7 mouse cellular contexts compared by ENCODE assay signal in genomic region chr9:63664792-63665646, GRCm38 (mm10).
A peak's percentile ranks its signal among the peaks of the same experiment; 100 is the strongest.
DNase-seq lines count a peak whose midpoint lies in the region; ATAC-seq and TF ChIP-seq lines count a peak whose summit lies in the region.

No protein-coding gene starts in this region.

- peaks cover 5% of the 10 kb centered on the region; the same call in 1 of the 2 replicates for H3K36me3 ChIP-seq in hindbrain, embryonic 13.5 days
- H3K36me3 ChIP-seq in limb, embryonic 15.5 days: peaks cover 36% of the 10 kb centered on the region
- peaks cover 21% of the 10 kb centered on the region for H3K36me3 ChIP-seq in liver, postnatal 0 days (replicated peaks; ENCODE audit: insufficient read depth, low read length)

- no peak for TF ChIP-seq EP300 in liver, postnatal 0 days (IDR thresholded peaks at IDR 0.05; ENCODE audit: low read depth)

- no peaks in the 10 kb centered on the region for H3K27me3 ChIP-seq in hindbrain, embryonic 13.5 days
- H3K27me3 ChIP-seq in limb, embryonic 15.5 days: no peaks in the 10 kb centered on the region
- H3K27me3 ChIP-seq in liver, postnatal 0 days (ENCODE audit: insufficient read depth, low read length): no peaks in the 10 kb centered on the region

- H3K9ac ChIP-seq in hindbrain, embryonic 13.5 days: no peak overlapping the region
- H3K9ac ChIP-seq in limb, embryonic 15.5 days: no peak overlapping the region
- H3K9ac ChIP-seq in liver, postnatal 0 days (replicated peaks): no peak overlapping the region

- WGBS in hindbrain, embryonic 13.5 days: 32% methylated on average over 13 of the region's 13 CpGs
- 40% methylated on average over 13 of the region's 13 CpGs for WGBS in limb, embryonic 15.5 days
- 73% methylated on average over 13 of the region's 13 CpGs for WGBS in liver, postnatal 0 days (ENCODE audit: insufficient replicate concordance)

- TF ChIP-seq CTCF in liver, postnatal 0 days (IDR thresholded peaks at IDR 0.05; ENCODE audit: low read depth): no peak

- no peaks in the 10 kb centered on the region for H3K9me3 ChIP-seq in hindbrain, embryonic 13.5 days
- H3K9me3 ChIP-seq in limb, embryonic 15.5 days: no peaks in the 10 kb centered on the region
- no peaks in the 10 kb centered on the region for H3K9me3 ChIP-seq in liver, postnatal 0 days (ENCODE audit: low read length)

- no peak overlapping the region for H3K4me3 ChIP-seq in hindbrain, embryonic 13.5 days
- no peak overlapping the region for H3K4me3 ChIP-seq in limb, embryonic 15.5 days
- H3K4me3 ChIP-seq in liver, postnatal 0 days (ENCODE audit: low read depth, low read length): no peak overlapping the region

- peaks cover 53% of the 10 kb centered on the region for H3K4me1 ChIP-seq in hindbrain, embryonic 13.5 days (replicated peaks)
- H3K4me1 ChIP-seq in limb, embryonic 15.5 days: peaks cover 68% of the 10 kb centered on the region
- H3K4me1 ChIP-seq in liver, postnatal 0 days (ENCODE audit: insufficient read depth): peaks cover 3% of the 10 kb centered on the region; the same call in 1 of the 2 replicates

- no peak overlapping the region for H3K4me2 ChIP-seq in hindbrain, embryonic 13.5 days
- no peak overlapping the region for H3K4me2 ChIP-seq in limb, embryonic 15.5 days
- H3K4me2 ChIP-seq in liver, postnatal 0 days (ENCODE audit: low read depth, low read length): no peak overlapping the region

- peak; percentile 64; the same call in 1 of the 2 replicates for ATAC-seq in hindbrain, embryonic 13.5 days (ENCODE audit: low FRiP score)
- no peak; the same call in 1 of the 2 replicates for ATAC-seq in limb, embryonic 15.5 days (ENCODE audit: insufficient number of reproducible peaks, low FRiP score, low TSS enrichment, low read depth)
- ATAC-seq in liver, postnatal 0 days: no peak

- H3K27ac ChIP-seq in hindbrain, embryonic 13.5 days: peak overlapping the region; percentile 73
- H3K27ac ChIP-seq in limb, embryonic 15.5 days: peak overlapping the region; percentile 62
- no peak overlapping the region for H3K27ac ChIP-seq in liver, postnatal 0 days (ENCODE audit: low read depth)

- peak; percentile 54 for DNase-seq in 3T3-L1 (ENCODE audit: low read depth, low spot score)
- DNase-seq in Muller cell, postnatal 12 days (ENCODE audit: inconsistent ontology term): peak; percentile 95
- no peak for DNase-seq in cerebellum, adult 11 months
- DNase-seq in spleen, postnatal 10 days (ENCODE audit: low spot score in 2 of 2): no peak
- DNase-seq in liver, postnatal 0 days: no peak

Comparison
In these comparisons a context has a peak if more than half of its experiments do, and no peak if none do; other contexts are left out.
1. DNase-seq: peak in 3T3-L1 (single experiment) and Muller cell, postnatal 12 days (single experiment); none in cerebellum, adult 11 months (single experiment), spleen, postnatal 10 days (0 of 2) and liver, postnatal 0 days (single experiment).